Mouse (Mus musculus): Measurements from ENCODE around the gene Htra2.

DNA sequence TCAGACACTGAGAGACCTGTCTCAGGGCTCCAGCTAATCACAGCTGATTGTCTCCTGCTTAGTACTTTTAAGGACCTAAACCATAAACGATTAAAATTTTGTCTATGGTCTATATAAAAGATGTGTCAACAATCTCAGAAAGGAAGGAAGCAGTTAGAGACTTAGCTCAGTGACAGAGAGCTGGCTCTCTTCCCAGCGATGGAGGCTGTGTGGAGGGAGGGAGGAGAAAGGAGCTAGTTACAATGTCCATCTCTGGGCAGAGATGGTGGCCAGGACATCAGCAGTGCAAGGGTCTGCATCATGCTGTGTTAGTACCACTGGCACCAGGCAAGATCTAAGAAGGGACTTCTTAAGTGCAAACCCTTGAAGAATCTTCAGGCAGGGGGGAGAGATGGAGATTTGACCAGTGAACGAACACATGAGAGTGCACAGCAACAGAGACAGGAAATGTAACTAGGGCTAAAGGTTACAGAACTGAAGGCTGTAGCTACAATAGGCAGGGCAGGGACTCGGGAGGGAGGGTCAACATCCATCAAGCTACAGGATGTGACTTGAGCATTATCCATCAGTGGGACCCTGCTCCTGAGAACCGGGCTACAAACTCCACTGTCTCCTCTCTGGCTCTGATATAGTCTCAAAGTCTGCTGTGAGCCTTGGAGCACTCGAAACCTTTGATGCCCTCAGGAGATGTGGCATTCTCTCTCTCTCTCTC, 37.5 kb upstream of the Htra2 start:
- TF ChIP-seq POLR2A (IDR thresholded peaks at IDR 0.05; ENCODE audit: insufficient read depth, low read length) (no peak), CTCF (IDR thresholded peaks at IDR 0.05; ENCODE audit: low read depth, low read length) (no peak), EP300 (IDR thresholded peaks at IDR 0.05; ENCODE audit: insufficient read depth, low read depth, low read length) (no peak)
